ENCODE assay signal across 27 mouse cellular contexts in the genomic region with DNA sequence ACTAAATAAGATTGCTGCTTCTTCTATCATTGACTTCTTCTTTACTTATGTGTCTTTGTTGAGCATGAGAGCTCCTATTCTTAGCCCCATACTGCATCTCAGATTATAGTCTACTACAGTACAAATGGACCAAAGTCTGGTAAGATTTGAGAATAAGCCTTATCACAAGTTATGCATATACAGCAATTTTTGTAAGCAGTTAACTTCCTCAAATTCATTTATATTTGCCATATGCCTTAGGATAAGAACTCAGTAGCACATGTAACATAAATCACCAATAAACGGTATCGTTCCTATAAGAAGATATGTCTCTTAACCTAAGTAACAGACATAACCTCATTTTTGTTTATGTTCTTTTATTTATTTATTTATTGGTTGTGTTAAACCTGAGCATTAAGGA.
"Had no signal": no experiment of that assay in that cellular context is flagged by ENCODE, and none has a peak within 500 bp of the region (broad histone marks: within the 10 kb centered on the region; RNA-seq: fewer than 3 reads in every experiment).

No protein-coding gene starts in this region.

- H3K27me3 ChIP-seq: limb, embryonic 12.5 days; limb, embryonic 13.5 days; limb, embryonic 15.5 days; liver, embryonic 12.5 days; liver, embryonic 13.5 days; liver, embryonic 15.5 days; lung, embryonic 15.5 days; megakaryocyte, embryonic 14.5 days; midbrain, embryonic 12.5 days; midbrain, embryonic 13.5 days; midbrain, embryonic 15.5 days had no signal

- H3K9ac ChIP-seq: limb, embryonic 12.5 days; limb, embryonic 13.5 days; limb, embryonic 15.5 days; liver, embryonic 12.5 days; liver, embryonic 13.5 days; liver, embryonic 14.5 days; liver, embryonic 15.5 days; liver, postnatal 0 days; lung, embryonic 14.5 days; lung, embryonic 15.5 days; midbrain, embryonic 12.5 days; midbrain, embryonic 13.5 days; midbrain, embryonic 15.5 days had no signal

- H3K4me1 ChIP-seq: limb, embryonic 10.5 days; limb, embryonic 12.5 days; limb, embryonic 13.5 days; limb, embryonic 15.5 days; liver, embryonic 12.5 days; liver, embryonic 13.5 days; liver, embryonic 15.5 days; lung, embryonic 15.5 days; midbrain, embryonic 10.5 days; midbrain, embryonic 12.5 days; midbrain, embryonic 13.5 days; midbrain, embryonic 15.5 days had no signal

- H3K9me3 ChIP-seq: limb, embryonic 10.5 days; limb, embryonic 12.5 days; limb, embryonic 13.5 days; limb, embryonic 15.5 days; liver, embryonic 12.5 days; liver, embryonic 13.5 days; liver, embryonic 15.5 days; lung, embryonic 15.5 days; megakaryocyte, embryonic 14.5 days; midbrain, embryonic 10.5 days; midbrain, embryonic 12.5 days; midbrain, embryonic 13.5 days; midbrain, embryonic 15.5 days had no signal

- H3K27ac ChIP-seq: limb, embryonic 10.5 days; limb, embryonic 12.5 days; limb, embryonic 13.5 days; limb, embryonic 15.5 days; liver, embryonic 12.5 days; liver, embryonic 13.5 days; liver, embryonic 14.5 days; liver, embryonic 15.5 days; lung, embryonic 15.5 days; macrophage; midbrain, embryonic 10.5 days; midbrain, embryonic 12.5 days; midbrain, embryonic 13.5 days; midbrain, embryonic 15.5 days had no signal

- DNase-seq: left cerebral cortex, postnatal 4 days; liver; liver, embryonic 13.5 days; liver, postnatal 0 days; lung, adult 18-20 months; lung, adult 2 months; lung, embryonic 14.5 days; lung, postnatal 10 days; lung, postnatal 14 days; lung, postnatal 36 days; lung, postnatal 4 days; midbrain, embryonic 14.5 days had no signal

- H3K4me3 ChIP-seq: limb, embryonic 10.5 days; limb, embryonic 12.5 days; limb, embryonic 13.5 days; limb, embryonic 15.5 days; liver, embryonic 12.5 days; liver, embryonic 13.5 days; liver, embryonic 15.5 days; lung, embryonic 15.5 days; megakaryocyte, embryonic 14.5 days; midbrain, embryonic 10.5 days; midbrain, embryonic 12.5 days; midbrain, embryonic 13.5 days; midbrain, embryonic 15.5 days; myocyte had no signal

- H3K36me3 ChIP-seq: limb, embryonic 10.5 days; limb, embryonic 12.5 days; limb, embryonic 13.5 days; limb, embryonic 15.5 days; liver, embryonic 12.5 days; liver, embryonic 13.5 days; liver, embryonic 15.5 days; lung, embryonic 15.5 days; midbrain, embryonic 10.5 days; midbrain, embryonic 12.5 days; midbrain, embryonic 13.5 days; midbrain, embryonic 15.5 days had no signal
